Mouse (Mus musculus) midbrain, embryonic 14.5 days (tissue): ENCODE data around the gene Crygb. TPM values are rescaled to one million over a fixed set of nuclear protein-coding genes. Genes with fewer than 3 reads are reported as not detected.
"Not testable (repeated sequence)": the region's sequence is repeated elsewhere in the genome, so short reads cannot be mapped to it uniquely, and the experiment has no call there.

Source experiments
- ATAC-seq: fragments of 200-750 bp; cut with Nextera tagmentation; 2 replicates; pipeline ENCODE4 v1.8.0; 2017; ENCODE audit warnings: moderate number of reproducible peaks, moderate library complexity; ENCODE audit not compliant: low FRiP score, low TSS enrichment
- DNase-seq: peaks from one replicate; pipeline ENCODE4 v3.0.0-alpha.2; 2015
- H3K27ac ChIP-seq: fragments of 300-500 bp; sonication (generic); replicated peaks from 2 replicates; pipeline ENCODE4 v1.5.1; 2014; ENCODE audit warnings: mild to moderate bottlenecking, low read depth, low read length, moderate library complexity
- H3K27me3 ChIP-seq: fragments of 300-500 bp; sonication (generic); 2 replicates; pipeline ENCODE4 v1.6.1; 2014; ENCODE audit warnings: low read length, control low read depth, mixed read lengths; ENCODE audit not compliant: control insufficient read depth, insufficient read depth
- H3K36me3 ChIP-seq: fragments of 300-500 bp; sonication (generic); 2 replicates; pipeline ENCODE4 v1.6.1; 2014; ENCODE audit warnings: low read length, control low read depth; ENCODE audit not compliant: control insufficient read depth, insufficient read depth
- H3K4me1 ChIP-seq: fragments of 300-500 bp; sonication (generic); 2 replicates; pipeline ENCODE4 v1.6.1; 2014; ENCODE audit warnings: mild to moderate bottlenecking, antibody characterized with exemption, low read length, control low read depth; ENCODE audit not compliant: control insufficient read depth, insufficient read depth
- H3K4me2 ChIP-seq: fragments of 300-500 bp; sonication (generic); 2 replicates; pipeline ENCODE4 v1.6.1; 2014; ENCODE audit warnings: mild to moderate bottlenecking, low read length, moderate library complexity
- H3K4me3 ChIP-seq: fragments of 300-500 bp; sonication (generic); replicated peaks from 2 replicates; pipeline ENCODE4 v1.5.1; 2014; ENCODE audit warnings: low read depth, low read length
- H3K9ac ChIP-seq: fragments of 300-500 bp; sonication (generic); replicated peaks from 2 replicates; pipeline ENCODE4 v1.6.1; 2014; ENCODE audit warnings: mild to moderate bottlenecking, low read length, moderate library complexity
- H3K9me3 ChIP-seq: fragments of 300-500 bp; sonication (generic); 2 replicates; pipeline ENCODE4 v1.6.1; 2016; ENCODE audit warnings: low read length, control low read depth, mixed read lengths; ENCODE audit not compliant: control insufficient read depth
- WGBS: fragments of 180-500 bp; shearing (Covaris S2); extraction: QIAGEN DNeasy Blood & Tissue Kit; methylation state at CpG from one replicate; pipeline ENCODE4 v1.1.7; 2014; 5-methylcytosine and 5-hydroxymethylcytosine counted together
- polyA plus RNA-seq: library from polyadenylated mRNA; unstranded; fragments of >200 nt; fragmentation: Nextera tagmentation; extraction: Ambion mirVana; gene quantifications from 2 replicates; pipeline ENCODE4 v1.2.1, GENCODE M21; 2014

Crygb gene
- polyA plus RNA-seq, 1 experiment from 2014 or later: not detected

DNA sequence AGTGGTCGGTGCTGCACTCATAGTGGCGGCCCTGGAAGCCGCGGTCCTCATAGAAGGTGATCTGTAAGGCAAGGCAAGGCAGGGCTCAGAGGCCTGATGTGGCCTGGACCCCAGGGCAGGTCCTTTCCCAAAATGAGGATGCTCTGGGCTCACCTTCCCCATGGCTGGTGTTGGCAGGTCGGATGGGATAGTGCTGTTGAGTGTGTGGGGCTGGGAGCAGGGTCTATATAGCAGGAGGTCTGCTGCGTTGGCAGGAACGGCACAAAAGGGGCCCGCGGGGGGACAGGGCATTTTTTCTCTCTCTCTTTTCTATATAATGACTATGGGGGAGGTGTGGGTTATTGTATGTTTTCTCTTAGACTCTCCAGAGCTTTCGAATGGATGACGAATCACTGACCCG, 31.1 kb downstream of the Crygb start, which contains the start of gene Cryge:
Cryge (minus strand) TSS at position 198 of the 400 bp plus-strand sequence.
- not testable (repeated sequence) for H3K4me1 ChIP-seq, H3K4me3 ChIP-seq, H3K27ac ChIP-seq, DNase-seq, H3K9me3 ChIP-seq, H3K27me3 ChIP-seq, H3K4me2 ChIP-seq, ATAC-seq, H3K36me3 ChIP-seq, H3K9ac ChIP-seq
- 64% methylated on average over 10 of the region's 12 CpGs for WGBS

DNA sequence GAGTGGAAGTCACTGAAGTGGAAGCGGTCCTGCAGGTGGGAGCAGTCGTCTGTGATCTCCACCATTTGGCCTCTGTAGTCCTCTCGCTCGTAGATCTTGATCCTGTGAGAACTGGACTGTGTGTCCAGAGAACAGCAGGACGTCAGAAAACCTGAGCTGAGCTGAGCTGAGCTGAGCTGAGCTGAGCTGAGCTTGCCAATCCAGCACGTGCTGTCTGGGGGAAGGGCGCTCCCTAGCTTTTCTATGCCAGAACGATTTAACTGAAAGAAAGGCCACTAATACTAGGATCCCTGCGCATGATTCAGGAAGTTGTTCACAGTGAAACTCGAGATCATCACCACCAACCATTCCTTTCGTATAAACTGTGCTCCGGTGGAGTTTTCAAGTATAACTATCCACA, 33.3 kb downstream of the Crygb start:
- DNase-seq (peak; percentile 14), ATAC-seq (no peak)
- Histone ChIP-seq H3K4me3 (no peak overlapping the region), H3K27me3 (no peaks in the 10 kb centered on the region), H3K4me2 (no peak overlapping the region), H3K9me3 (no peaks in the 10 kb centered on the region), H3K27ac (no peak overlapping the region), H3K9ac (no peak overlapping the region), H3K4me1 (no peaks in the 10 kb centered on the region), H3K36me3 (no peaks in the 10 kb centered on the region)
- WGBS: 55% methylated on average over 12 of the region's 12 CpGs

DNA sequence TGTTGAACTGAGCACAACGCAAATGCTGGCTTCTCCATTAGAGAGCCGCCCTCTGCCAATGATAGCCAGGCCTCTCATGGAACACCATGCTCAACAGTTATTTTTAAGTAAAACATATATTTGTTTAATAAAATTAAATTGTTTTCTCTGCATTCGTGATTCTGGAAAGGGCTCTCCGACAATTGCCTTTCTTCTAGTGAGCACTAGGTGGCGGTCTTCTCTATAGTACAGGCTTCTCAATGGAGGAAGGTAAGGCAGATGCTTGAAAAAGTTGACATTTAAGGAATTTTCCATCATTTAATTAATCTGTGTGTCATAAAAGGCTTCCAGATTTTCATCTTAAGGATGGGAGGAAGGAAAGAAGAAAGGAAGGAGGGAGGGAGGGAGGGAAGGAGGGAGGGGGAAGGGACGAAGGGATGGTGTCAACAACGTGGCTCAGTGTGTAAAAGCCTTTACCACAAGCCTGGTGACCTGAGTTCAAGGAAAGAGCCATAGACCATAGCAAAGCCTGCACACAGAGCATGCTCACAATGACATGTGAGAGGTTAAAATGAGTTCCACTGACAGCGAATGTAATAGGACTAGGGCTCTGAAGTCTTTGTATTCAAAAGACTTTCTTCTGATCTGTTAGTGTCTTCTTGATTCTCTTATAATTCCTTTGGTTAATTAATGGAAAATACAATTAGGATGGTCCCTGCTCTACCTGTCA, 35.5 kb downstream of the Crygb start:
- DNase-seq: peak; percentile 75
- H3K27me3 ChIP-seq: no peaks in the 10 kb centered on the region

DNA sequence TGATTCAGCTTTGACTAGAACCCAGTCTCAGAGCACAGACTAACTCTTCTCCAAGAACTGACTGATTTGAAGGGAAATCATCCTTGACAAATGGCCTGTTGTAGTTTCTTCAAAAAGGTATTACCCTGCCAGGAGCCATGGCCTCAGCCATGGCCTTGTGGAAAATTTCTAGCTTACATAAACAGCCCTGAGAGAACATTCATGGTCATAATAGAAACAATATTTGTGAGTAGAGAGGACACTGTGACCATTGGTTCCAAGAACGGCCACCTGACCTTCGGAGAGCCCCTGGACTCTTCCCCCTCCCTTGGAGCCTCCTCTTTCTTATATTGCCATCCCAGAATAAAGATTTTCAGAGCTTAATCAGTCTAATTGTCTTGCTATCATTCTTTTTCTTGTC, 38.7 kb downstream of the Crygb start:
- no peak overlapping the region for H3K27ac ChIP-seq
- no peaks in the 10 kb centered on the region for H3K36me3 ChIP-seq
- H3K9me3 ChIP-seq: no peaks in the 10 kb centered on the region
- no peaks in the 10 kb centered on the region for H3K27me3 ChIP-seq
- no peaks in the 10 kb centered on the region for H3K4me1 ChIP-seq
- 88% methylated on average over 2 of the region's 2 CpGs for WGBS
- H3K4me3 ChIP-seq: no peak overlapping the region
- ATAC-seq (no peak), DNase-seq (no peak)
- no peak overlapping the region for H3K9ac ChIP-seq
- H3K4me2 ChIP-seq: no peak overlapping the region

More for the DNA sequence above, 35.5 kb downstream of the Crygb start:
- H3K4me3 ChIP-seq: no peak overlapping the region
- no peak for ATAC-seq
- no peaks in the 10 kb centered on the region for H3K36me3 ChIP-seq
- no peak overlapping the region for H3K4me2 ChIP-seq
- no peak overlapping the region for H3K9ac ChIP-seq
- H3K4me1 ChIP-seq: no peaks in the 10 kb centered on the region
- 39% methylated on average over 8 of the region's 8 CpGs for WGBS
- no peaks in the 10 kb centered on the region for H3K9me3 ChIP-seq
- no peak overlapping the region for H3K27ac ChIP-seq

DNA sequence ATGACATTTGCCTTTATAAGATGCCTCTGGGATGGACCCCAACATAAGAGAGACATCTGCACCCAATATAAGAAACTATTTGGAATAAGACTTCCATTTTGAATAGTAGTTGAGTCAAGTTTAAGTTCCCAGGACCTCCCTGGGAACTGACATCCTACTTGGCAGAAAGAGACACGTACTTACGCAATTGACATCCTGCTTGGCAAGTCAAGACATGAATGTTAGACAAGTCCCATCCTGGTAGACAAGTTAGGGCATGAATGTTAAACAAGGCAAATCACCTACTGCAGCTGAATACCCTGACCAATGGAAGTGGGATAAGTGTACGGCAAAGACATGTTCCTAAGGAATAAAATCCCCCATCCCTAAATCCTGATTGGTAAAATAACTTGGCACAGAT, 40.3 kb downstream of the Crygb start:
- Histone ChIP-seq H3K4me1 (no peaks in the 10 kb centered on the region), H3K27ac (no peak overlapping the region), H3K4me2 (no peak overlapping the region), H3K9ac (no peak overlapping the region), H3K36me3 (no peaks in the 10 kb centered on the region), H3K9me3 (no peaks in the 10 kb centered on the region), H3K4me3 (no peak overlapping the region), H3K27me3 (no peaks in the 10 kb centered on the region)
- 94% methylated on average over 3 of the region's 3 CpGs for WGBS
- DNase-seq (no peak), ATAC-seq (no peak)

DNA sequence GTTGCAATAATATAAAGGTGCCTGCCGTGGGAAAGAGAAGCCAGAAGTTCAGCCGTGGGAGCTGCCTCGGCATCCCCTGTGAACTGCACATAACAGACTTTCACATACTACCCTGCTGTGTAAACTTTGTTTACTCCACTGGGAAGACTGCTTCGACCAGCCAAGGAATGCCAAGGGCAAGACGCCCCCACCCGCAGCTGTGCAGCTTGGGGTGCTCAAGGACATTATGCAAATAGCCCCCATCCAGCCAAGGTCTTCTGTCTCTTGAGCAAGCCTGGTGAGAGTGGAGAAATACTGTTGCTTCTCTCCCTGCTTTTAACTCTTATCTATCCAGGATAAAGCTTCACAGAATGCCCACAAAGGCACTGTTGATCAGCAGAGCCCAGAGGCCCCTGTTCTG, 41.3 kb downstream of the Crygb start:
- Histone ChIP-seq H3K9me3 (no peaks in the 10 kb centered on the region), H3K9ac (no peak overlapping the region), H3K27ac (no peak overlapping the region), H3K4me3 (no peak overlapping the region), H3K4me2 (no peak overlapping the region), H3K27me3 (no peaks in the 10 kb centered on the region), H3K36me3 (no peaks in the 10 kb centered on the region), H3K4me1 (no peaks in the 10 kb centered on the region)
- DNase-seq: no peak
- WGBS: 83% methylated on average over 6 of the region's 6 CpGs
- ATAC-seq: no peak

DNA sequence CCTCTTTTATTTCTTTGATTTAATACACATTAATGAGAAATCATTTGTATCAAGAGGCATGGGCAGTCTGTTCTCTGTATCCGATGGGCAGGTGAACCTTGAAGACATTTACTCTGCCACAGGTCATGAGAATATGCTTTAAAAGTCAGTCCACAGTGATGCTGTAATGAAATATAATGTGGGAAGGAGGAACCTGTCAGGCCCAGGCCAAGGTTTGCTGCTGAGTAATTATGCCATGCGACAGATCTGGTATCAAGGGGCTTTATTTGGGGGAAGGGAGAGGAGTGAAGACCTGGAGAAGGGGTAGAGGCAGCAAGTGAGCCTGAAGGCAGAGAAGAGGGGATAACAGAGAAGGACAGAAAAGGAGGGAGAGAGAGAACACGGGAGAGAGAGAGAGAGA, 42.4 kb downstream of the Crygb start:
- Histone ChIP-seq H3K4me1 (no peaks in the 10 kb centered on the region), H3K4me3 (no peak overlapping the region), H3K36me3 (no peaks in the 10 kb centered on the region), H3K9ac (no peak overlapping the region), H3K4me2 (no peak overlapping the region), H3K27me3 (no peaks in the 10 kb centered on the region), H3K27ac (no peak overlapping the region), H3K9me3 (no peaks in the 10 kb centered on the region)
- WGBS: 85% methylated on average over 3 of the region's 3 CpGs
- DNase-seq (no peak), ATAC-seq (no peak)

DNA sequence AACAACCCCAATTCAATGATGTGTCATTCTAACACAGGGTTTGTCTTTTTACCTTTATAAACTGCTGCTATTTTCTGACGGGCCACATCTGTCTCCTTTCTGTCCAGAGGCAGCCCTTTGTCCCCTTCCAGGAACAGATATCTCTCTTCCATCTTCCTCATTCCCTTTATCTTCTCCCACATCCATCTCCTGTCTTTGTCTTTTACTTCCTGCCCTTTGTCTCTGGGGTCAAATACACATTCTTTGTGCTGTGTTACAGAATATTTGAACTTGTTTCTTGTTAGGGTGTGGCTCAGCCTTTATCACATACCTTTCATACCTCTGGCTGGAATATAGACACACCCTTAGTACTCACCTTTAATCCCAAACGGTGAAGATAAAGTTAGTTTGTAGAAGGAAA, 44.5 kb downstream of the Crygb start:
- Histone ChIP-seq H3K27me3 (no peaks in the 10 kb centered on the region), H3K4me2 (no peak overlapping the region), H3K9me3 (no peaks in the 10 kb centered on the region), H3K4me1 (no peaks in the 10 kb centered on the region), H3K4me3 (no peak overlapping the region), H3K27ac (no peak overlapping the region), H3K9ac (no peak overlapping the region), H3K36me3 (no peaks in the 10 kb centered on the region)
- WGBS: 89% methylated on average over 2 of the region's 2 CpGs
- DNase-seq (no peak), ATAC-seq (no peak)

DNA sequence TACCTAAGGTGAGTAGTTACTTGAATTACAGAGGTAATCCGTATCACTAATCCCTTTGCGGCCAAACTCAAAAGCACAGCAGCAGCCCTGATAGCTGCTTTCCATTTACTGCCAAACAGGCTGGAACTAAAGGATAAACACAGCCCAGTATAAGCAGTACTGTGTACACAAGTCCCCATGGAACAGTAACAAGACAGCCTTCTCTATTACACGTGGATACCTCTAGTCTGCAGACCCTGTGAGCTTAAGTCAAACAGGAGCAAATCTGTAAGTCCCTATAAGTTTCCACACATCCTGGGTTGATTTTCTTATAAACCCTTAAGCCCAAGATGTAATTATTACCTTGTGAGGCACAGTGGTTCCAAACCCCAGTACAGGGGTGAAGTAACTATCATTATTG, 46.6 kb downstream of the Crygb start:
- H3K27ac ChIP-seq: no peak overlapping the region
- H3K4me3 ChIP-seq: no peak overlapping the region
- no peak overlapping the region for H3K4me2 ChIP-seq
- ATAC-seq (no peak), DNase-seq (no peak)
- H3K36me3 ChIP-seq: no peaks in the 10 kb centered on the region
- H3K9ac ChIP-seq: no peak overlapping the region
- H3K27me3 ChIP-seq: no peaks in the 10 kb centered on the region
- no peaks in the 10 kb centered on the region for H3K9me3 ChIP-seq
- H3K4me1 ChIP-seq: no peaks in the 10 kb centered on the region
- WGBS: 36% methylated on average over 3 of the region's 3 CpGs
